8 mouse cellular contexts compared by ENCODE assay signal in genomic region chr7:46846486-46847244, GRCm38 (mm10). TPM values are rescaled to one million over a fixed set of nuclear protein-coding genes. Genes with fewer than 3 reads are reported as not detected.
DNase-seq lines count a peak whose midpoint lies in the region; ATAC-seq and TF ChIP-seq lines count a peak whose summit lies in the region.

No protein-coding gene starts in this region.

- TF ChIP-seq POLR2A in spleen, adult 2 months (IDR thresholded peaks at IDR 0.05; ENCODE audit: low read depth, low read length), result no peak

- WGBS in embryonic facial prominence, embryonic 10.5 days, result 1% methylated on average over 28 of the region's 28 CpGs
- under 1% methylated on average over 28 of the region's 28 CpGs for WGBS in intestine, postnatal 0 days
- 2% methylated on average over 28 of the region's 28 CpGs for WGBS in limb, embryonic 13.5 days
- WGBS in midbrain, embryonic 14.5 days, result under 1% methylated on average over 28 of the region's 28 CpGs
- 1% methylated on average over 28 of the region's 28 CpGs for WGBS in spleen, adult 2 months

- peak overlapping the region; percentile 81 for H3K4me3 ChIP-seq in embryonic facial prominence, embryonic 10.5 days
- peak overlapping the region; percentile 69 for H3K4me3 ChIP-seq in intestine, postnatal 0 days (ENCODE audit: low read depth, low read length)
- peak overlapping the region; percentile 89 for H3K4me3 ChIP-seq in limb, embryonic 13.5 days
- H3K4me3 ChIP-seq in midbrain, embryonic 14.5 days (replicated peaks; ENCODE audit: low read depth, low read length), result peak overlapping the region; percentile 79
- peak overlapping the region; percentile 96 for H3K4me3 ChIP-seq in spleen, adult 2 months (ENCODE audit: extremely low read depth, insufficient read depth, insufficient read length)

- DNase-seq in 416B (ENCODE audit: low read depth), result peak; percentile 88
- peak; percentile 65 for DNase-seq in adrenal gland, postnatal 10 days
- DNase-seq in embryonic facial prominence, embryonic 10.5 days (ENCODE audit: low spot score), result peak; percentile 87
- DNase-seq in heart, adult 11 months, result peak; percentile 98
- DNase-seq in midbrain, embryonic 14.5 days, result peak; percentile 84
- DNase-seq in spleen, adult 2 months (ENCODE audit: low read depth in 1 of 2, low spot score in 2 of 2), result peak; percentile 48 to 54

- H3K9me3 ChIP-seq in embryonic facial prominence, embryonic 10.5 days, result no peaks in the 10 kb centered on the region
- no peaks in the 10 kb centered on the region for H3K9me3 ChIP-seq in intestine, postnatal 0 days (ENCODE audit: control insufficient read depth)
- H3K9me3 ChIP-seq in limb, embryonic 13.5 days, result no peaks in the 10 kb centered on the region
- H3K9me3 ChIP-seq in midbrain, embryonic 14.5 days (ENCODE audit: control insufficient read depth, low read length), result no peaks in the 10 kb centered on the region

- H3K9ac ChIP-seq in intestine, postnatal 0 days (ENCODE audit: low read depth, low read length), result peak overlapping the region; percentile 75
- H3K9ac ChIP-seq in limb, embryonic 13.5 days, result peak overlapping the region; percentile 96
- peak overlapping the region; percentile 88 for H3K9ac ChIP-seq in midbrain, embryonic 14.5 days (replicated peaks; ENCODE audit: low read length)

- peaks cover 39% of the 10 kb centered on the region for H3K4me1 ChIP-seq in embryonic facial prominence, embryonic 10.5 days
- H3K4me1 ChIP-seq in intestine, postnatal 0 days (replicated peaks; ENCODE audit: control insufficient read depth, insufficient read depth, low read length), result peaks cover 13% of the 10 kb centered on the region
- H3K4me1 ChIP-seq in limb, embryonic 13.5 days, result peaks cover 21% of the 10 kb centered on the region
- H3K4me1 ChIP-seq in midbrain, embryonic 14.5 days (ENCODE audit: control insufficient read depth, insufficient read depth, low read length), result 0 out of 2 replicates have a peak, but pooled peaks cover 11% of the 10 kb centered on the region
- H3K4me1 ChIP-seq in spleen, adult 2 months (ENCODE audit: control insufficient read depth, insufficient read depth, insufficient read length), result no peaks in the 10 kb centered on the region; the same call in 1 of the 2 replicates

- TF ChIP-seq CTCF in intestine, postnatal 0 days (IDR thresholded peaks at IDR 0.05; ENCODE audit: low read depth), result peak; percentile 67
- peak; percentile 28; the same call in 1 of the 2 replicates for TF ChIP-seq CTCF in spleen, adult 2 months (IDR thresholded peaks at IDR 0.05; ENCODE audit: extremely low read depth, insufficient read depth, insufficient read length, insufficient replicate concordance)

- H3K4me2 ChIP-seq in intestine, postnatal 0 days (replicated peaks; ENCODE audit: low read depth), result peak overlapping the region; percentile 88
- peak overlapping the region; percentile 86 for H3K4me2 ChIP-seq in limb, embryonic 13.5 days (replicated peaks)
- peak overlapping the region; percentile 99 for H3K4me2 ChIP-seq in midbrain, embryonic 14.5 days (ENCODE audit: low read length)

- H3K27me3 ChIP-seq in embryonic facial prominence, embryonic 10.5 days (replicated peaks; ENCODE audit: low read depth, poor library complexity, severe bottlenecking), result peaks cover 13% of the 10 kb centered on the region
- no peaks in the 10 kb centered on the region for H3K27me3 ChIP-seq in intestine, postnatal 0 days (replicated peaks; ENCODE audit: control insufficient read depth, insufficient read depth, low read length)
- H3K27me3 ChIP-seq in limb, embryonic 13.5 days, result no peaks in the 10 kb centered on the region; the same call in 1 of the 2 replicates
- H3K27me3 ChIP-seq in midbrain, embryonic 14.5 days (ENCODE audit: control insufficient read depth, insufficient read depth, low read length), result no peaks in the 10 kb centered on the region
- H3K27me3 ChIP-seq in spleen, adult 2 months (ENCODE audit: control insufficient read depth, insufficient read depth, low read length), result no peaks in the 10 kb centered on the region

- ATAC-seq in intestine, postnatal 0 days, result peak; percentile 62
- peak; percentile 49 for ATAC-seq in limb, embryonic 13.5 days (ENCODE audit: low FRiP score, low read depth)
- ATAC-seq in midbrain, embryonic 14.5 days (ENCODE audit: low FRiP score, low TSS enrichment), result peak; percentile 47; the same call in 1 of the 2 replicates

- H3K36me3 ChIP-seq in embryonic facial prominence, embryonic 10.5 days (replicated peaks), result peaks cover 45% of the 10 kb centered on the region
- peaks cover 35% of the 10 kb centered on the region for H3K36me3 ChIP-seq in intestine, postnatal 0 days (ENCODE audit: control insufficient read depth, insufficient read depth)
- peaks cover 41% of the 10 kb centered on the region for H3K36me3 ChIP-seq in limb, embryonic 13.5 days
- peaks cover 24% of the 10 kb centered on the region for H3K36me3 ChIP-seq in midbrain, embryonic 14.5 days (ENCODE audit: control insufficient read depth, insufficient read depth, low read length)
- H3K36me3 ChIP-seq in spleen, adult 2 months (ENCODE audit: control insufficient read depth, insufficient read depth, low read length), result peaks cover 26% of the 10 kb centered on the region

- H3K27ac ChIP-seq in embryonic facial prominence, embryonic 10.5 days (replicated peaks), result peak overlapping the region; percentile 98
- H3K27ac ChIP-seq in intestine, postnatal 0 days (ENCODE audit: low read depth, low read length), result peak overlapping the region; percentile 88
- H3K27ac ChIP-seq in limb, embryonic 13.5 days, result peak overlapping the region; percentile 97
- H3K27ac ChIP-seq in midbrain, embryonic 14.5 days (replicated peaks; ENCODE audit: low read depth, low read length), result peak overlapping the region; percentile 78
- H3K27ac ChIP-seq in spleen, adult 2 months (ENCODE audit: insufficient read depth, low read length), result peak overlapping the region; percentile 97

RNA-seq across cellular contexts. Expression of gene Ldha, which starts 5.4 kb away (rescaled TPM):
- 100 to 1,000 TPM; 693 to 863 TPM for total RNA-seq in adrenal gland, postnatal 10 days (2021)
- 2,643 and 3,168 TPM in 2 replicates for polyA plus RNA-seq in embryonic facial prominence, embryonic 10.5 days (2016; fragmentation: Nextera tagmentation; extraction: Ambion mirVana)
- 1,258 and 1,338 TPM in 2 replicates for polyA plus RNA-seq in intestine, postnatal 0 days (2015; fragmentation: Nextera tagmentation; extraction: Ambion mirVana)
- 1,645 and 1,659 TPM in 2 replicates for polyA plus RNA-seq in limb, embryonic 13.5 days (2015; fragmentation: Nextera tagmentation; extraction: Ambion mirVana)
- 423 and 442 TPM in 2 replicates for polyA plus RNA-seq in midbrain, embryonic 14.5 days (2014; fragmentation: Nextera tagmentation; extraction: Ambion mirVana)
- 165 and 196 TPM in 2 replicates for polyA plus RNA-seq in spleen, adult 2 months (2012; rRNA removed)

RNA-seq across cellular contexts. Expression of gene Ldhc, which starts 14.3 kb away (rescaled TPM):
- not detected for total RNA-seq in adrenal gland, postnatal 10 days (2021)
- polyA plus RNA-seq in embryonic facial prominence, embryonic 10.5 days (2016; fragmentation: Nextera tagmentation; extraction: Ambion mirVana), result 0.31 TPM in 1 of 2 replicates, not detected in the other
- polyA plus RNA-seq in intestine, postnatal 0 days (2015; fragmentation: Nextera tagmentation; extraction: Ambion mirVana), result not detected in 2 replicates
- not detected in 2 replicates for polyA plus RNA-seq in limb, embryonic 13.5 days (2015; fragmentation: Nextera tagmentation; extraction: Ambion mirVana)
- polyA plus RNA-seq in midbrain, embryonic 14.5 days (2014; fragmentation: Nextera tagmentation; extraction: Ambion mirVana), result 0.20 and 0.50 TPM in 2 replicates
- 0.09 TPM in 1 of 2 replicates, not detected in the other for polyA plus RNA-seq in spleen, adult 2 months (2012; rRNA removed)

RNA-seq across cellular contexts. Expression of gene Gtf2h1, which starts 50.8 kb away (rescaled TPM):
- 10 to 100 TPM; 36.1 to 37.1 TPM for total RNA-seq in adrenal gland, postnatal 10 days (2021)
- 49.3 and 50.6 TPM in 2 replicates for polyA plus RNA-seq in embryonic facial prominence, embryonic 10.5 days (2016; fragmentation: Nextera tagmentation; extraction: Ambion mirVana)
- 51.3 and 52.7 TPM in 2 replicates for polyA plus RNA-seq in intestine, postnatal 0 days (2015; fragmentation: Nextera tagmentation; extraction: Ambion mirVana)
- 51.3 and 56.3 TPM in 2 replicates for polyA plus RNA-seq in limb, embryonic 13.5 days (2015; fragmentation: Nextera tagmentation; extraction: Ambion mirVana)
- 38.1 and 47.2 TPM in 2 replicates for polyA plus RNA-seq in midbrain, embryonic 14.5 days (2014; fragmentation: Nextera tagmentation; extraction: Ambion mirVana)
- 4.7 and 5.4 TPM in 2 replicates for polyA plus RNA-seq in spleen, adult 2 months (2012; rRNA removed)

RNA-seq across cellular contexts. Expression of gene Hps5, which starts 50.8 kb away (rescaled TPM):
- 10 to 100 TPM; 21.7 to 21.9 TPM for total RNA-seq in adrenal gland, postnatal 10 days (2021)
- polyA plus RNA-seq in embryonic facial prominence, embryonic 10.5 days (2016; fragmentation: Nextera tagmentation; extraction: Ambion mirVana), result 17.6 and 19.2 TPM in 2 replicates
- polyA plus RNA-seq in intestine, postnatal 0 days (2015; fragmentation: Nextera tagmentation; extraction: Ambion mirVana), result 13.9 and 14.7 TPM in 2 replicates
- 22.2 and 23.8 TPM in 2 replicates for polyA plus RNA-seq in limb, embryonic 13.5 days (2015; fragmentation: Nextera tagmentation; extraction: Ambion mirVana)
- polyA plus RNA-seq in midbrain, embryonic 14.5 days (2014; fragmentation: Nextera tagmentation; extraction: Ambion mirVana), result 11.3 and 13.8 TPM in 2 replicates
- 16.6 and 20.3 TPM in 2 replicates for polyA plus RNA-seq in spleen, adult 2 months (2012; rRNA removed)

Comparison
In these comparisons a context has a peak if more than half of its experiments do, and no peak if none do; other contexts are left out.
1. Peak in every context shown above with its lines: DNase-seq, ATAC-seq, H3K4me3 ChIP-seq and H3K27ac ChIP-seq.